In the genomic region with DNA sequence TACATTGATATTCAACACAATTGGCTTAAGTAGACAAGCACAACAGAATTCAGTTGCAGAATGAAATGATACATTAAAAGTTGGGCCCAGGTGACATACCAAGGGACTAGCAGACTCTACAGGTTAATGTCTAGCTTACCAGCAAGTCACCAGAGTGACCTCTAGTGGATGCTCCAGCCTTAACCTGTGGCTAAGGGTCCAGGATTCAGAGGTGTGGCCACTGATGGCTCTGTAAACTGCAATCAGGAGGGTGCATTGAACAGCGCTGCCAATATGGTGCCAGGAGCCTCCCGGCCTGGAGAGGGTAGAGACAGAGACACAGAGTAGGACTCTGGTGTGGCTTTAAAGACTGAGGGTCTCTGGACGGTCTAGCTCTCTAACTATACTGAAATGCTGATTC, we compare ENCODE assay signal across 10 mouse cellular contexts. TPM values are rescaled to one million over a fixed set of nuclear protein-coding genes. Genes with fewer than 3 reads are reported as not detected.
DNase-seq lines count a peak whose midpoint lies in the region; ATAC-seq and TF ChIP-seq lines count a peak whose summit lies in the region.
"Had no signal": no experiment of that assay in that cellular context is flagged by ENCODE, and none has a peak within 500 bp of the region (broad histone marks: within the 10 kb centered on the region; RNA-seq: fewer than 3 reads in every experiment).

No protein-coding gene starts in this region.

- H3K4me3 ChIP-seq in liver, embryonic 12.5 days, result no peak overlapping the region
- no peak overlapping the region for H3K4me3 ChIP-seq in kidney, adult 2 months (ENCODE audit: insufficient read depth, low read depth, low read length)

- intact Hi-C loops in heart, postnatal 25 days (cut with DNase I), result no loop called here

- peak; percentile 44 for TF ChIP-seq CTCF in kidney, adult 2 months (conservative IDR thresholded peaks at IDR 0.05; ENCODE audit: insufficient read depth, insufficient read length, low read depth, low read length)

- no peak overlapping the region for H3K27ac ChIP-seq in liver, embryonic 12.5 days
- no peak overlapping the region for H3K27ac ChIP-seq in kidney, adult 2 months (ENCODE audit: insufficient read depth, low read depth, low read length)
- H3K27ac ChIP-seq: macrophage had no signal

- H3K4me2 ChIP-seq in liver, embryonic 12.5 days, result no peak overlapping the region

- H3K27me3 ChIP-seq in liver, embryonic 12.5 days (replicated peaks), result no peaks in the 10 kb centered on the region
- no peaks in the 10 kb centered on the region for H3K27me3 ChIP-seq in kidney, adult 2 months (replicated peaks; ENCODE audit: control insufficient read depth, insufficient read depth, low read length)

- H3K36me3 ChIP-seq in liver, embryonic 12.5 days, result no peaks in the 10 kb centered on the region
- no peaks in the 10 kb centered on the region for H3K36me3 ChIP-seq in kidney, adult 2 months (ENCODE audit: control insufficient read depth, insufficient read depth, low read length)

- WGBS in liver, embryonic 12.5 days (ENCODE audit: insufficient replicate concordance), result 21% methylated on average over 3 of the region's 3 CpGs
- 23% methylated on average over 3 of the region's 3 CpGs for WGBS in kidney, adult 2 months

- no peaks in the 10 kb centered on the region for H3K9me3 ChIP-seq in liver, embryonic 12.5 days (replicated peaks)

- ATAC-seq in liver, embryonic 12.5 days, result no peak

- no peaks in the 10 kb centered on the region for H3K4me1 ChIP-seq in liver, embryonic 12.5 days
- no peaks in the 10 kb centered on the region for H3K4me1 ChIP-seq in kidney, adult 2 months (ENCODE audit: control insufficient read depth, insufficient read depth, low read length)

- H3K9ac ChIP-seq in liver, embryonic 12.5 days, result no peak overlapping the region

- peak; percentile 25 for DNase-seq in liver
- DNase-seq in cerebellum, adult 11 months, result peak; percentile 11
- DNase-seq in kidney, adult 2 months, result peak; percentile 32
- DNase-seq in natural killer cell, adult 2 months (ENCODE audit: low spot score in 2 of 2), result peak; percentile 39 to 50
- no peak for DNase-seq in heart, postnatal 25 days (ENCODE audit: low spot score)
- DNase-seq in ovary, postnatal 10 days (ENCODE audit: low spot score), result no peak
- DNase-seq in thymus, adult 18-20 months, result no peak

- TF ChIP-seq POLR2A in kidney, adult 2 months (IDR thresholded peaks at IDR 0.05; ENCODE audit: low read depth, low read length), result no peak

RNA-seq across cellular contexts. Expression of a gene that starts 2.0 kb away (rescaled TPM):
- polyA plus RNA-seq in liver, embryonic 12.5 days (2016; fragmentation: Nextera tagmentation; extraction: Ambion mirVana), result not detected in 2 replicates
- not detected in 2 replicates for polyA plus RNA-seq in kidney, adult 2 months (2012; rRNA removed)
- not detected for total RNA-seq in heart, postnatal 25 days (2021)
- polyA plus RNA-seq: testis, adult 2 months had no signal

RNA-seq across cellular contexts. Expression of a gene that starts 53.1 kb away (rescaled TPM):
- polyA plus RNA-seq in liver, embryonic 12.5 days (2016; fragmentation: Nextera tagmentation; extraction: Ambion mirVana), result not detected in 2 replicates
- polyA plus RNA-seq in kidney, adult 2 months (2012; rRNA removed), result 0.03 and 0.08 TPM in 2 replicates
- under 1 TPM in 1 of 2 experiments, not detected in 1; 0.20 TPM for total RNA-seq in heart, postnatal 25 days (2021)

Comparison
In these comparisons a context has a peak if more than half of its experiments do, and no peak if none do; other contexts are left out.
1. DNase-seq: peak in liver (single experiment), cerebellum, adult 11 months (single experiment), kidney, adult 2 months (single experiment) and natural killer cell, adult 2 months (2 of 2); none in heart, postnatal 25 days (single experiment), ovary, postnatal 10 days (single experiment) and thymus, adult 18-20 months (0 of 2).